Mouse (Mus musculus) hindbrain, embryonic 11.5 days (tissue): ENCODE measurements around the gene Naaladl2. TPM values are rescaled to one million over a fixed set of nuclear protein-coding genes. Genes with fewer than 3 reads are reported as not detected.

ENCODE experiments used
- ATAC-seq: fragments of 200-750 bp; cut with Nextera tagmentation; 2 replicates; pipeline ENCODE4 v1.8.0; 2017; ENCODE audit warnings: mild to moderate bottlenecking, moderate TSS enrichment, moderate library complexity; ENCODE audit not compliant: low FRiP score
- DNase-seq: peaks from one replicate; pipeline ENCODE4 v3.0.0-alpha.2; 2015; ENCODE audit warnings: low spot score
- H3K27ac ChIP-seq: fragments of 300-500 bp; sonication (generic); 2 replicates; pipeline ENCODE4 v1.5.1; 2014; ENCODE audit warnings: mild to moderate bottlenecking, low read depth, low read length
- H3K27me3 ChIP-seq: fragments of 300-500 bp; sonication (generic); 2 replicates; pipeline ENCODE4 v1.6.1; 2014; ENCODE audit warnings: mild to moderate bottlenecking, low read length, moderate library complexity, mixed read lengths; ENCODE audit not compliant: control insufficient read depth, insufficient read depth
- H3K36me3 ChIP-seq: fragments of 300-500 bp; sonication (generic); 2 replicates; pipeline ENCODE4 v1.6.1; 2014; ENCODE audit warnings: mild to moderate bottlenecking, low read length, moderate library complexity, mixed read lengths; ENCODE audit not compliant: control insufficient read depth, insufficient read depth
- H3K4me1 ChIP-seq: fragments of 300-500 bp; sonication (generic); replicated peaks from 2 replicates; pipeline ENCODE4 v1.6.1; 2014; ENCODE audit warnings: low read length, mixed read lengths; ENCODE audit not compliant: control insufficient read depth, insufficient read depth
- H3K4me2 ChIP-seq: fragments of 300-500 bp; sonication (generic); replicated peaks from 2 replicates; pipeline ENCODE4 v1.6.1; 2014; ENCODE audit warnings: mild to moderate bottlenecking, low read depth, low read length
- H3K4me3 ChIP-seq: fragments of 300-500 bp; sonication (generic); 2 replicates; pipeline ENCODE4 v1.5.1; 2014; ENCODE audit warnings: low read depth, low read length
- H3K9ac ChIP-seq: fragments of 300-500 bp; sonication (generic); 2 replicates; pipeline ENCODE4 v1.6.1; 2014; ENCODE audit warnings: low read depth, low read length
- H3K9me3 ChIP-seq: fragments of 300-500 bp; sonication (generic); 2 replicates; pipeline ENCODE4 v1.6.1; 2016; ENCODE audit warnings: low read length; ENCODE audit not compliant: control insufficient read depth
- WGBS: fragments of 180-500 bp; shearing (Covaris S2); extraction: QIAGEN DNeasy Blood & Tissue Kit; methylation state at CpG from one replicate; pipeline ENCODE4 v1.1.7; 2014; 5-methylcytosine and 5-hydroxymethylcytosine counted together
- polyA plus RNA-seq: library from polyadenylated mRNA; unstranded; fragments of >200 nt; fragmentation: Nextera tagmentation; extraction: Ambion mirVana; gene quantifications from 2 replicates; pipeline ENCODE4 v1.2.1, GENCODE M21; 2014

Naaladl2 gene
- polyA plus RNA-seq, 1 experiment from 2014 or later, result 1.0 TPM

DNA sequence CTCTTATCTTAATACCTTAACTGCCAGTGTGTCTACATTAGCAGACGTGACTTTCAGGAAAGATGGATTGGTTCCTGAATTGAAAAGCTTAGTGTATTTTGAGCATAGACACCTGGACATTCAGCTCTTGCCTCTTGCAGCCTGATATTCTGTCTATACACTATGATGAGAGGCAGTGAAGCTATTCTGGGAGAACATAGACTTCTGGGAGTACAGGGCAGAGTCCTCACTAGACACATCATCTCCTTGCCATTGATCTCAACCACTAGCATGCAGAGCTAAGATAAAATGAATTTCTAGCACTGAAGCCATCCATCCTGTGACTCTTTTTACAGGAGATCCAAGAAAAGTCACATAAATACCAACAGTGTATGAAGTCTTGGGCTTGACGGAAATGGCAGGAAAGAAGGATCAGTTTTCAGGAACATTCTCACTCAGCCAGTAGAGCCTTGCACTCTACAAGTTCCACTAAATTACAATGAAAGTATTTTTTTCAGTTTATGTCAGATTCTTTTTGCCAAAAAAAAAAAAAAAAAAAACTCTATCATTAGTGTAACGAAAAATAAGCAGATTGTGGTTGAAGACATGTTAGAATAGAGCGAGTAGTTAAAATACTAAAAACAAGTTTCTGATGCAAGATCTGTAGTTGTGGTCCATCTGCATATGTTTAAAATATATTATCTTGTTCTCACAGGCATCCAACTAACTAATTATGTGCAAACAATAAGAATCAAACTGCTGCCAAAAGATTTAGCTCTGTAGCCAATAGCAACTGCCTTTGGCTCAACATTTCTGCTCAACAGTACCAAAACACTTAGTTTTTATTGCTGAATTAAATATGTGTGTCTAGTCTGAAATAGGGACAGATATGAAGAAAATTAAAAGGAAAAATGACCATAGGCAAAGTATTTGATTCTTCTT is 1171.1 kb downstream of the Naaladl2 start:
- no peak overlapping the region for H3K27ac ChIP-seq
- no peak overlapping the region for H3K4me3 ChIP-seq
- no peak for ATAC-seq
- H3K9ac ChIP-seq, result no peak overlapping the region
- H3K4me2 ChIP-seq, result no peak overlapping the region
- DNase-seq, result no peak
- no peaks in the 10 kb centered on the region for H3K9me3 ChIP-seq
- no peaks in the 10 kb centered on the region for H3K4me1 ChIP-seq
- H3K27me3 ChIP-seq, result no peaks in the 10 kb centered on the region
- H3K36me3 ChIP-seq, result no peaks in the 10 kb centered on the region
- 88% methylated on average over 4 of the region's 4 CpGs for WGBS

DNA sequence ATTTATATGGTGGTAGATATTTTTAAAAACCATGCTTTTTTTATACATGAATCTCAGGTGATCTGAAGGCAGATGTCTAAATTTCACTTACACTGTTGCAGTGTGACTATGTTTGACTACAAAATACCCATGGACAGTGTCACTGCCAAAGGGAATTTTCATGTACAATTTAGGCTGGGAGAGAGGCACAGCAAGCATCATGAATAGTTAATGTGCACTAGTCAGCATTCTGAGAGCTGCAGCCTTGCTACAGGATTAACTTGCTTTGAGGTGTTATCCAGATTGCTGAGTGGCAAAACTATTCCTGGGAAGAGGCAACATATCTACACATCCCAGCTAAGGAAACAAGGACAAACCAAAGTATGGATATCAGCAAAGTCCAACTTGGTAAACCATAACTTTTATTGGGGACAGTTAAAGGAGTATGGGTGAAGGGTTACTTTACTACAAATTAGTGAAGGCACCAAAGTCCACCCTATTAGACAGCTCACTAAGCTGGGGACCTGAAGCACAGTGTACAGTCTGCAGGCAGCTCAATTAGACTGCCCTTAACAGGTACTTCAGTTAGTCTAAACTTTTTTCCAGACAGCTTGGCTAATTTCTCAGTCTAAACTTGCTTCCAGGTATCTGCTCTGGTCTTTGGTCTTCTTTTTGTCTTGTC is 1181.0 kb downstream of the Naaladl2 start:
- H3K4me3 ChIP-seq, result no peak overlapping the region
- H3K9ac ChIP-seq, result no peak overlapping the region
- ATAC-seq (no peak), DNase-seq (no peak)
- H3K4me2 ChIP-seq, result no peak overlapping the region
- no peaks in the 10 kb centered on the region for H3K9me3 ChIP-seq
- no peak overlapping the region for H3K27ac ChIP-seq
- no peaks in the 10 kb centered on the region for H3K27me3 ChIP-seq
- no peaks in the 10 kb centered on the region for H3K36me3 ChIP-seq
- H3K4me1 ChIP-seq, result no peaks in the 10 kb centered on the region

DNA sequence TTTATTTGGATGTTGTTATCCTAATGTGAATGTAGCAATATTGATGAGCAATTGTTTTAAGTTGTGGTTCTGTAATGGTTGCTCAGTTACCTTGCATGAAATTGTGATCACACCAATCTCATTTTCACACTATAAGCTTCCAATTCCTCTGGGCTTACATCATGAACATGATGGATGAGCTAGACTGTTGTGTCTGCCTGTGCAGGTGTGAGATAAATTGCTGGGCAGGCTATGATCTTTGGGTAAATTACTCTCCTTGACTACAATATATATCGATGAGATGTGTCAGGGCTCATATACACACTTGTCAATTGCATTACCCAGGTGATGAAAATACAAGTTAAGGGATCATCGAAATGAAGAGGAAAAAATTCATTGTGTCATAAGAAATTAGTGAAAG is 1197.9 kb downstream of the Naaladl2 start:
- no peaks in the 10 kb centered on the region for H3K36me3 ChIP-seq
- 76% methylated on average over 2 of the region's 2 CpGs for WGBS
- peak; percentile 74; the same call in 1 of the 2 replicates for ATAC-seq
- DNase-seq, result peak; percentile 9
- H3K4me1 ChIP-seq, result no peaks in the 10 kb centered on the region
- H3K4me3 ChIP-seq, result no peak overlapping the region
- H3K9me3 ChIP-seq, result no peaks in the 10 kb centered on the region
- H3K4me2 ChIP-seq, result no peak overlapping the region
- no peak overlapping the region for H3K27ac ChIP-seq
- no peaks in the 10 kb centered on the region for H3K27me3 ChIP-seq
- no peak overlapping the region for H3K9ac ChIP-seq

DNA sequence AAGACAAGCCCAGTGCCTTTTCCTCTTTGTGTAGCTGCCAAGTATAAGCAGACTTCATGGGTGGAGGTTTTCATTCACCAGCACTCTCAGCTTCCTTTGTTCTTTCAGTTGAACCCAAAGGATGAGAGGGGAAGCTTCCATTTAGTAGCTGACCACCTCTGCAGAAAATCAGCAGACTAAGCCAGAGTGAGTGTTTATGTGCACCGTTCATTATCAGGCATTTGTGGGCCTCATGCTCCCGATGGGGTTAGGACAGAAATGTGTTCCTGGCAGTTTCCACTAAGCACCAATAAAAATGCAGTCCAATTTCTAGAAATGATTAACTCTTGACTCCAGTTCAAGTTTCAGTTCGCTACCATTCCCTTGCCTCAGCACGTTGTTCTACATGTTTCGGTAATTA is 1206.8 kb downstream of the Naaladl2 start:
- Histone ChIP-seq H3K4me1 (no peaks in the 10 kb centered on the region), H3K27ac (no peak overlapping the region), H3K27me3 (no peaks in the 10 kb centered on the region), H3K36me3 (no peaks in the 10 kb centered on the region), H3K9ac (no peak overlapping the region), H3K4me3 (no peak overlapping the region), H3K9me3 (no peaks in the 10 kb centered on the region), H3K4me2 (no peak overlapping the region)
- ATAC-seq, result no peak
- 56% methylated on average over 5 of the region's 5 CpGs for WGBS
- DNase-seq, result peak; percentile 5

DNA sequence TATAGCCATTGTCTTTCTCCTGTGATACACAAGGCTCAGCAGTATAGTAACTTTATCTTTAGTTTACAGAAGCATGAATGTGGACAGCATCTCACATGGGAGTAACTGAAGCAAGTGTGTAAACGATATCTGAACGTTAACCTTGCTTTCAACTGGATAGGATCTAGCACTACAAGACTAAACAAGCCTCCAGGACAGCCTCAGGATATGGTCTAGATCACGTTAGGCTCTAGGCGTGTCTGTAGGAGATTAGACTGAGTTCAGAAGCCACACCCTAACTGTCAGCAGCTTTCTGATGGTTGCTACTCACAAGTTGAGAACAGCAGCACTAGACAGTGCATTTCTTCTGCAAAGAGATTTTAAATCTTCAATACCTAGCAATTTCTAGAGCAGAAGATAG is 1216.0 kb downstream of the Naaladl2 start:
- 92% methylated on average over 4 of the region's 4 CpGs for WGBS
- no peak overlapping the region for H3K4me3 ChIP-seq
- DNase-seq (no peak), ATAC-seq (no peak)
- no peaks in the 10 kb centered on the region for H3K9me3 ChIP-seq
- no peak overlapping the region for H3K9ac ChIP-seq
- H3K36me3 ChIP-seq, result no peaks in the 10 kb centered on the region
- H3K27me3 ChIP-seq, result no peaks in the 10 kb centered on the region
- H3K4me2 ChIP-seq, result no peak overlapping the region
- no peak overlapping the region for H3K27ac ChIP-seq
- no peaks in the 10 kb centered on the region for H3K4me1 ChIP-seq

DNA sequence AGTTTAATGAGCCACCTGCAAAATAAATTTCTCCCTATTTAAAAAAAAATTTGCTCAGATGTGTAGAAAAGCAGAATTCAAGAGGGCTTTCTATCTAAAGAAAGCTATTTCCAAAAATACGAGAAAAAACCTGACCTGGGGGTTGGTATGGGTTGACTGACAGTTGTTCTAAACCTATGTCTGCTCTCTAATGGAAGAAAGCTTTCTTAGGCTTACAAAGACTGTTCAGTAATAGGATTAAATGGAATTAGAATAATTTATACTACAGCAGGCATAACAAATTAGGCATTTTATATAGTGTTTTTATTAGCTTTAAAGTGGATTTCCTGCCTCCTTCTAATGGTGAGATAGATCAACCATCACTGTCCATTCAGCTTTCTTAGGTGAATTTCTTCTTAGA is 1236.4 kb downstream of the Naaladl2 start:
- H3K9ac ChIP-seq, result no peak overlapping the region
- WGBS, result 82% methylated on average over 1 of the region's 1 CpGs
- H3K27ac ChIP-seq, result no peak overlapping the region
- no peak for ATAC-seq
- H3K4me2 ChIP-seq, result no peak overlapping the region
- DNase-seq, result no peak
- H3K27me3 ChIP-seq, result no peaks in the 10 kb centered on the region
- no peaks in the 10 kb centered on the region for H3K9me3 ChIP-seq
- no peaks in the 10 kb centered on the region for H3K4me1 ChIP-seq
- no peak overlapping the region for H3K4me3 ChIP-seq
- H3K36me3 ChIP-seq, result no peaks in the 10 kb centered on the region

DNA sequence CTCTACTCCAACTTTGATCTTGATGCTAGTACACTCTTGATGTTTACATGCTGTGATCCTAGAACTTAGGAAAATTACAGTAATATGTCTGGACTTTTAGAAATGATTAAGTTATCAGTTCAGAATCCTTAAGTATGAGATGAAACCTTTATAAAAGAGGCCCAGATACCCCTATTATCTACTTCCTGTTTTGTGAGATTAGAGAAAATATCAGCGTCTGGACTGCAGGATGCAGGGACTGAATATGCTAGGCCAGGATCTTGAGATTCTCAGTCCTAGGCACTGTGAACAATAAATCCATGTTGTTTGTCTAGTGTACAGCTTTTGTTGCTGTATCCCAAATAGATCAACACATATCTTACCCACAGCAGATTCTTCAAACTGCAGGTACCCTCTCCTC is 1278.4 kb downstream of the Naaladl2 start:
- no peak overlapping the region for H3K9ac ChIP-seq
- no peak overlapping the region for H3K4me3 ChIP-seq
- no peak overlapping the region for H3K27ac ChIP-seq
- no peak for DNase-seq
- no peaks in the 10 kb centered on the region for H3K4me1 ChIP-seq
- H3K27me3 ChIP-seq, result no peaks in the 10 kb centered on the region
- ATAC-seq, result no peak
- H3K36me3 ChIP-seq, result no peaks in the 10 kb centered on the region
- 89% methylated on average over 1 of the region's 1 CpGs for WGBS
- H3K4me2 ChIP-seq, result no peak overlapping the region
- H3K9me3 ChIP-seq, result no peaks in the 10 kb centered on the region

DNA sequence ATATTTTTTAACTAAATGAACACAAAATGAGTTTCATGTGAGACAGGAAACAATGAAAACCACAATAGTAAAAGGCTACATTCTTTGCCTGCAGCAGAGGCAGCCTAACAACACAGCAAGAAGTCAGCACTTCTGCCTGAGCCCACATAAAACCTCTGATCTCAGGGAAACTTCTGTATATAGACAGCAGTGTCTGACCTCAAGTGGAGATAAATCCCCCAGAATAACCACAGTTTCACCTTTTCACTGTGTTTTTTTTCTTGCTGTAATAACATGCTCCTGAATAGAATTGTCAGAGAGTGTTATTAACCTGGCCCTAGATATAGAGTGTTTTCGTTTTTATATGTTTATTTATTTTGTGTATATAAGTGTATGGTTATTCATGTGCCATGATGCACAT is 1286.8 kb downstream of the Naaladl2 start:
- ATAC-seq, result no peak
- no peak for DNase-seq
- 69% methylated on average over 1 of the region's 1 CpGs for WGBS
- Histone ChIP-seq H3K4me2 (no peak overlapping the region), H3K36me3 (no peaks in the 10 kb centered on the region), H3K9ac (no peak overlapping the region), H3K27me3 (no peaks in the 10 kb centered on the region), H3K9me3 (no peaks in the 10 kb centered on the region), H3K4me1 (no peaks in the 10 kb centered on the region), H3K4me3 (no peak overlapping the region), H3K27ac (no peak overlapping the region)

DNA sequence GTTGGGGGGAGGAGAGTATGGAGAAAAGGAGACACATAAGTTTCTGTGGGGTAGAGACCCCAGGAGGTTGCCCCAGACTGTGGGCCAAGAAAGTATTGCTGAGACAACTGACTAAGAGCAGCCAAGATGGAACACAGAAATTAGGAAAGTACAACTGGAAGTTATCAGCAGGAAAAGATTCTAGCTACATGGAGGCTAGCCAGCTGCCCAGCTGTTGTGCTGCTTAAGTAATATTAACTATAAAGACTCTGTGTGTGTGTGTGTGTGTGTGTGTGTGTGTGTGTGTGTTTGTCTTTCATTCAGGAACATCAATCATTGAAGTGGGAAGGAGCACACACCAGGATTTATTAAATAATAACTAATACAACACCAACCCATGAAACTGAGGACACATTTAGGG is 1326.5 kb downstream of the Naaladl2 start:
- DNase-seq (no peak), ATAC-seq (no peak)
- no peaks in the 10 kb centered on the region for H3K36me3 ChIP-seq
- H3K27me3 ChIP-seq, result no peaks in the 10 kb centered on the region
- no peaks in the 10 kb centered on the region for H3K9me3 ChIP-seq
- no peaks in the 10 kb centered on the region for H3K4me1 ChIP-seq
- H3K4me2 ChIP-seq, result no peak overlapping the region
- H3K27ac ChIP-seq, result no peak overlapping the region
- H3K9ac ChIP-seq, result no peak overlapping the region
- H3K4me3 ChIP-seq, result no peak overlapping the region
